Mouse (Mus musculus): ENCODE measurements at regions not wholly inside any gene's neighbourhood (a gene's known extent, or its start where the extent isn't known, plus 50 kb on each side); places are given as distances from the start of the nearest gene placed in this dataset.

GRCm38 (mm10) chr5:53407646-53408045 is 58.3 kb upstream of the Rbpj start:
- TF ChIP-seq CTCF (conservative IDR thresholded peaks at IDR 0.05; ENCODE audit: low read length) (no peak), NANOG (IDR thresholded peaks at IDR 0.05; ENCODE audit: borderline replicate concordance, low read length) (no peak)
